In the genomic region with DNA sequence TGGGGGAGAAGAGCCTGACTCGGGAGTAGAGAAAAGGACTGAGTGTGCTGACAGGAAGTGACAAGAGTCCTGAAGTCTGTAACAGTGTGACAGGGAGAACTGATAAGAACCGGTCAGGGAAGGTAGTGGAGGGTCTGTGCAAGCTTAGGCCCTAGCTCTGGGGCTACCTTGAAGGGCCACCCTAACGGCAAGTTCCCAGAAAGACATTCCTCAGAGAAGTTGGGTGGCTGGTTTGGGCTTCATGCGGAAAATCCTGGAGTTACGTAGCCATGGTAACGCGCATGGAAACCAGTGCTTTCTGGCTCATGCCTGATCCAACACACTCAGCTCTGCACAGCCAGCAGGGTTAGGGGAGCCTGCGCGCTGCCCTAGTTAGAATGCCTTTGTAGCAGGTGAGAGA, we compare ENCODE assay signal across 8 mouse cellular contexts. TPM values are rescaled to one million over a fixed set of nuclear protein-coding genes. Genes with fewer than 3 reads are reported as not detected.
DNase-seq lines count a peak whose midpoint lies in the region; ATAC-seq and TF ChIP-seq lines count a peak whose summit lies in the region.

Lgals3 (plus strand) TSS at position 291 of the 400 bp plus-strand sequence.

- H3K4me2 ChIP-seq in forebrain, embryonic 16.5 days (ENCODE audit: low read length) = peak within 1 kb of the TSS; percentile 38; the same call in 1 of the 2 replicates

- no peak within 1 kb of the TSS for H3K4me3 ChIP-seq in cerebellum, adult 2 months (replicated peaks; ENCODE audit: insufficient read depth, low read depth, low read length)
- H3K4me3 ChIP-seq in bone marrow, adult 2 months (replicated peaks; ENCODE audit: control insufficient read depth, low read depth, low read length) = no peak within 1 kb of the TSS
- no peak within 1 kb of the TSS for H3K4me3 ChIP-seq in forebrain, embryonic 16.5 days (replicated peaks; ENCODE audit: low read length)
- H3K4me3 ChIP-seq in small intestine, adult 2 months (ENCODE audit: low read depth, low read length) = no peak within 1 kb of the TSS

- H3K9ac ChIP-seq in forebrain, embryonic 16.5 days (replicated peaks; ENCODE audit: low read depth, low read length) = no peak within 1 kb of the TSS

- TF ChIP-seq POLR2A in cerebellum, adult 2 months (IDR thresholded peaks at IDR 0.05; ENCODE audit: borderline replicate concordance, insufficient read depth, low read length) = no peak
- no peak for TF ChIP-seq POLR2A in bone marrow, adult 2 months (IDR thresholded peaks at IDR 0.05; ENCODE audit: borderline replicate concordance, control insufficient read depth, low read depth, low read length)
- no peak for TF ChIP-seq POLR2A in small intestine, adult 2 months (IDR thresholded peaks at IDR 0.05; ENCODE audit: low read depth, low read length)

- intact Hi-C loops in left cerebral cortex, postnatal 25 days (cut with DNase I) = no loop called here

- no peak for TF ChIP-seq CTCF in cerebellum, adult 2 months (IDR thresholded peaks at IDR 0.05; ENCODE audit: borderline replicate concordance, insufficient read depth, low read depth, low read length)
- no peak for TF ChIP-seq CTCF in bone marrow, adult 2 months (IDR thresholded peaks at IDR 0.05; ENCODE audit: control insufficient read depth, insufficient read depth, low read length)
- no peak for TF ChIP-seq CTCF in small intestine, adult 2 months (IDR thresholded peaks at IDR 0.05; ENCODE audit: extremely low read depth, insufficient read length, insufficient replicate concordance, low read depth, low read length)

- H3K9me3 ChIP-seq in forebrain, embryonic 16.5 days (ENCODE audit: control insufficient read depth, low read length) = no peaks in the 10 kb centered on the region

- DNase-seq in cerebellum, adult 2 months = peak; percentile 18 to 27
- DNase-seq in cerebellum, adult 8-10 months = no peak
- DNase-seq in kidney, adult 11 months = peak; percentile 83
- peak; percentile 71 to 82 for DNase-seq in left cerebral cortex, postnatal 25 days (ENCODE audit: low spot score in 2 of 2)

- WGBS in cerebellum, adult 2 months = 14% methylated on average over 9 of the region's 9 CpGs
- WGBS in bone marrow, adult 2 months = 64% methylated on average over 9 of the region's 9 CpGs
- WGBS in forebrain, embryonic 16.5 days = 28% methylated on average over 9 of the region's 9 CpGs
- WGBS in small intestine, adult 2 months = 58% methylated on average over 9 of the region's 9 CpGs

- H3K27ac ChIP-seq in cerebellum, adult 2 months (ENCODE audit: insufficient read depth, low read length) = no peak within 1 kb of the TSS
- no peak within 1 kb of the TSS for H3K27ac ChIP-seq in bone marrow, adult 2 months (ENCODE audit: control insufficient read depth, insufficient read depth, low read depth, low read length, poor library complexity)
- H3K27ac ChIP-seq in forebrain, embryonic 16.5 days (ENCODE audit: low read length) = peak within 1 kb of the TSS; percentile 45; the same call in 1 of the 2 replicates
- peak within 1 kb of the TSS; percentile 98 for H3K27ac ChIP-seq in small intestine, adult 2 months (ENCODE audit: insufficient read depth, low read depth, low read length)

- H3K36me3 ChIP-seq in forebrain, embryonic 16.5 days (ENCODE audit: control insufficient read depth, insufficient read depth) = no peaks in the 10 kb centered on the region
- H3K36me3 ChIP-seq in small intestine, adult 2 months (ENCODE audit: control insufficient read depth, insufficient read depth, low read length) = no peaks in the 10 kb centered on the region

- 0 out of 2 replicates have a peak, but pooled peaks cover 2% of the 10 kb centered on the region for H3K27me3 ChIP-seq in cerebellum, adult 2 months (ENCODE audit: control insufficient read depth, insufficient read depth, low read length)
- H3K27me3 ChIP-seq in forebrain, embryonic 16.5 days (replicated peaks; ENCODE audit: control insufficient read depth, insufficient read depth, low read length) = peaks cover 7% of the 10 kb centered on the region; the same call in 1 of the 2 replicates
- H3K27me3 ChIP-seq in small intestine, adult 2 months (ENCODE audit: control insufficient read depth, insufficient read depth, low read length) = no peaks in the 10 kb centered on the region

- peak; percentile 91 for ATAC-seq in forebrain, embryonic 16.5 days
- peak; percentile 40; the same call in 1 of the 2 replicates for ATAC-seq in megakaryocyte-erythroid progenitor cell, adult 5-6 weeks (replicated peaks; ENCODE audit: low FRiP score, low TSS enrichment, poor library complexity, severe bottlenecking)

- peaks cover 5% of the 10 kb centered on the region for H3K4me1 ChIP-seq in cerebellum, adult 2 months (ENCODE audit: control insufficient read depth, insufficient read depth, low read length)
- H3K4me1 ChIP-seq in bone marrow, adult 2 months (ENCODE audit: control insufficient read depth, insufficient read depth, low read length) = peaks cover 5% of the 10 kb centered on the region
- H3K4me1 ChIP-seq in forebrain, embryonic 16.5 days (replicated peaks; ENCODE audit: control insufficient read depth, insufficient read depth, low read length) = peaks cover 18% of the 10 kb centered on the region
- peaks cover 52% of the 10 kb centered on the region for H3K4me1 ChIP-seq in small intestine, adult 2 months (ENCODE audit: control insufficient read depth, insufficient read depth, insufficient read length, low read length)

RNA-seq across cellular contexts. Expression of gene Lgals3, which starts in this region (rescaled TPM):
- polyA plus RNA-seq in cerebellum, adult 2 months (2012; rRNA removed) = 3.7 and 4.7 TPM in 2 replicates
- 66.3 and 147 TPM in 2 replicates for polyA plus RNA-seq in bone marrow, adult 2 months (2011; ENCODE audit: insufficient read depth, insufficient read length, low replicate concordance, missing spikeins)
- polyA plus RNA-seq in forebrain, embryonic 16.5 days (2015; fragmentation: Nextera tagmentation; extraction: Ambion mirVana) = 2.2 and 2.9 TPM in 2 replicates
- 1 to 10 TPM in 1 of 2 experiments, not detected in 1; 2.4 TPM for total RNA-seq in left cerebral cortex, postnatal 25 days (2021)
- total RNA-seq in megakaryocyte-erythroid progenitor cell, adult 5-6 weeks (2014; fragmentation: Nextera tagmentation) = 0.92 and 5.8 TPM in 2 replicates
- not detected in 2 replicates for total RNA-seq in megakaryocyte-erythroid progenitor cell, adult 5-6 weeks (2017)
- polyA plus RNA-seq in small intestine, adult 2 months (2012; rRNA removed) = 379 and 1,527 TPM in 2 replicates

Comparison
In these comparisons a context has a peak if more than half of its experiments do, and no peak if none do; other contexts are left out.
1. RNA of gene Lgals3 (polyA plus RNA-seq): 379 to 1,527 TPM in small intestine, adult 2 months and 66.3 to 147 TPM in bone marrow, adult 2 months; 3.7 to 4.7 TPM in cerebellum, adult 2 months and 2.2 to 2.9 TPM in forebrain, embryonic 16.5 days; every median in the first group is over 10 times any median in the second.
2. H3K27ac ChIP-seq: peak in forebrain, embryonic 16.5 days (single experiment) and small intestine, adult 2 months (single experiment); none in cerebellum, adult 2 months (single experiment) and bone marrow, adult 2 months (single experiment).